Mouse (Mus musculus): Measurements from ENCODE around the gene Arhgap10. TPM values are rescaled to one million over a fixed set of nuclear protein-coding genes. Genes with fewer than 3 reads are reported as not detected.

The Arhgap10 gene
- polyA plus RNA-seq, 1 experiment, result 88.6 TPM

DNA sequence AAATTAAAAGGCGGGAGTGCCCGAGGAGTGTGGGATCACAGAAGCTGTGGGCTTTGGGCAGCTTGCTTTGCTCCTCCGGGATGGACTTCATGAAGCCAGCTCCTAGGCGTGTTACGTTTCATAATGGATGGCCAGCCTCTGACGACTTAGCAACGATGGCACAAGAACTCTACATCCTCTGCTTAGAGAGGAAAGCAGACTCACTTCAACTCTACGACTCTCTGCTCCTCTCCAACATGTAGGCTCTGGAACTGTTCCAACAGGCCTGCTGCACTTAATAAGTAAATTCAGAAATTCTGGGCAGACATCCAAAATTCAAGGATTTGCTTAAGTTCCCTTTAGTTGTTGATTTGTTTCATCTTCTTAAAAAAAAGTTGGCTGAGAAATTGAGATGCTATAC lies 303.1 kb downstream of the Arhgap10 start:
- no peak for TF ChIP-seq FLI1 (IDR thresholded peaks at IDR 0.05; ENCODE audit: low read length)
- no peak for TF ChIP-seq GATA1 (IDR thresholded peaks at IDR 0.05; ENCODE audit: borderline replicate concordance, low read length)
- no peaks in the 10 kb centered on the region for H3K36me3 ChIP-seq (replicated peaks; ENCODE audit: low read length)
- H3K4me3 ChIP-seq (replicated peaks), result no peak overlapping the region
- H3K4me1 ChIP-seq, result no peaks in the 10 kb centered on the region
- H3K9me3 ChIP-seq, result no peaks in the 10 kb centered on the region
- no peaks in the 10 kb centered on the region for H3K27me3 ChIP-seq (replicated peaks)

GRCm38 (mm10) chr8:77213893-77214464 lies 303.8 kb downstream of the Arhgap10 start:
- no peak overlapping the region for H3K4me3 ChIP-seq (replicated peaks)
- H3K36me3 ChIP-seq (replicated peaks; ENCODE audit: low read length), result no peaks in the 10 kb centered on the region
- no peaks in the 10 kb centered on the region for H3K9me3 ChIP-seq
- no peaks in the 10 kb centered on the region for H3K27me3 ChIP-seq (replicated peaks)
- TF ChIP-seq GATA1 (IDR thresholded peaks at IDR 0.05; ENCODE audit: borderline replicate concordance, low read length), result no peak
- no peak for TF ChIP-seq FLI1 (IDR thresholded peaks at IDR 0.05; ENCODE audit: low read length)
- no peaks in the 10 kb centered on the region for H3K4me1 ChIP-seq

DNA sequence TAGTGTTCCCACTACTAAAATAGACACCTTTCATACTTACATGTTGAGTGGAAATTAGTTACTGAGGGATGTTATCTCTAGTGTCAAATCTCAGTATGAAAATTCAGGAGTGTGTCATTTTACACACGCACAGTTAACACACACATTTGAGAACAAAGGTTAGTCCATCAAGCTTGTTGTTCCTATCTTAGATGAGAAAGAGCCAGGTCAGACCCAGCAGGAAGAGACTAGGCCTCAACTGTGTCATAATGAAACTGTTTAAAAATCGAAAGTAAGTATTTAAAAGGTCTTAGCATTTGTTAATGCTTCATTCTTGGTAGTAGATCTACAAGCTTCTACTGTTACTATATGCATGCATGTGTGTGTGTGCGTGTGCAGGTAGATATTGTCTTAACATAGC lies 308.5 kb downstream of the Arhgap10 start:
- no peaks in the 10 kb centered on the region for H3K36me3 ChIP-seq (replicated peaks; ENCODE audit: low read length)
- H3K4me3 ChIP-seq (replicated peaks), result no peak overlapping the region
- H3K4me1 ChIP-seq, result no peaks in the 10 kb centered on the region
- no peaks in the 10 kb centered on the region for H3K27me3 ChIP-seq (replicated peaks)
- TF ChIP-seq GATA1 (IDR thresholded peaks at IDR 0.05; ENCODE audit: borderline replicate concordance, low read length) (no peak), FLI1 (IDR thresholded peaks at IDR 0.05; ENCODE audit: low read length) (no peak)
- no peaks in the 10 kb centered on the region for H3K9me3 ChIP-seq

Other genes starting within 250 kb of the Arhgap10 start
- 1.0 and 1.4 TPM in 2 replicates for gene Prmt9, start 31.4 kb upstream of the Arhgap10 start, polyA plus RNA-seq (2012; ENCODE audit: insufficient read depth, low replicate concordance)
- 0.65 TPM in 1 of 2 replicates, not detected in the other for gene Tmem184c, start 92.7 kb upstream of the Arhgap10 start, polyA plus RNA-seq (2012; ENCODE audit: insufficient read depth, low replicate concordance)
- gene Ednra, start 206.5 kb upstream of the Arhgap10 start, polyA plus RNA-seq (2012; ENCODE audit: insufficient read depth, low replicate concordance), result not detected in 2 replicates

All from megakaryocyte, embryonic 14.5 days (primary cell).